Mouse (Mus musculus): ENCODE measurements around the gene Mcm2. TPM values are rescaled to one million over a fixed set of nuclear protein-coding genes. Genes with fewer than 3 reads are reported as not detected.

Gene Mcm2
- polyA plus RNA-seq, 1 experiment from 2014 or later, result 53.6 TPM

- H3K36me3 ChIP-seq (replicated peaks; ENCODE audit: insufficient read depth, low read length), result peaks cover 27% of the 10 kb centered on the region
- H3K4me3 ChIP-seq (ENCODE audit: low read depth, low read length), result peak within 1 kb of the TSS; percentile 71
- under 1% methylated on average over 55 of the region's 72 CpGs for WGBS (ENCODE audit: insufficient replicate concordance)
- H3K27ac ChIP-seq (ENCODE audit: low read depth), result peak within 1 kb of the TSS; percentile 92
- peak; percentile 91 for ATAC-seq
- peak; percentile 99 for DNase-seq
- TF ChIP-seq EP300 (IDR thresholded peaks at IDR 0.05; ENCODE audit: low read depth) (no peak), CTCF (IDR thresholded peaks at IDR 0.05; ENCODE audit: low read depth) (peak; percentile 82)
- H3K9ac ChIP-seq (replicated peaks), result peak within 1 kb of the TSS; percentile 85
- H3K9me3 ChIP-seq (ENCODE audit: low read length), result no peaks in the 10 kb centered on the region
- H3K4me1 ChIP-seq (ENCODE audit: insufficient read depth), result peaks cover 23% of the 10 kb centered on the region
- peak within 1 kb of the TSS; percentile 99 for H3K4me2 ChIP-seq (ENCODE audit: low read depth, low read length)
- no peaks in the 10 kb centered on the region for H3K27me3 ChIP-seq (ENCODE audit: insufficient read depth, low read length)
Observed at GRCm38 (mm10) chr6:88841781-88842689, 56.5 kb downstream of the Mcm2 start, which contains the start of gene Abtb1. Gene Abtb1 (minus strand): TSS chr6:88841984.

DNA sequence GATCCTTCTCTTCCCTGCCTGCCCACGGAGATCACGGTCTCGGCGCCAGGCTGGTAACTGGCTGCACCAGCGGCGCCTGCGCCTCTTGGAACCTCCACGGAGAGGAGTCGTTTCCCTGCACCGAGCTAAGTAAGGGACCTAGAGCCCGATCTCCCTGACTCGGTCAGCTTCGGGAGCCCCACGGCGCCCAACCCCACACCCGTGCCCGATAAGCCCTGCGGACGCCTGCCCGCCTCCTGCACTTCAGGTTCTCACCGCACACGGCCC, 57.1 kb downstream of the Mcm2 start:
- no peaks in the 10 kb centered on the region for H3K9me3 ChIP-seq (ENCODE audit: low read length)
- H3K36me3 ChIP-seq (replicated peaks; ENCODE audit: insufficient read depth, low read length), result peaks cover 33% of the 10 kb centered on the region
- ATAC-seq (peak; percentile 17), DNase-seq (no peak)
- WGBS (ENCODE audit: insufficient replicate concordance), result under 1% methylated on average over 22 of the region's 22 CpGs
- peaks cover 23% of the 10 kb centered on the region for H3K4me1 ChIP-seq (ENCODE audit: insufficient read depth)
- peak overlapping the region; percentile 99 for H3K4me2 ChIP-seq (ENCODE audit: low read depth, low read length)
- H3K27ac ChIP-seq (ENCODE audit: low read depth), result peak overlapping the region; percentile 92
- H3K4me3 ChIP-seq (ENCODE audit: low read depth, low read length), result peak overlapping the region; percentile 71
- peak overlapping the region; percentile 85 for H3K9ac ChIP-seq (replicated peaks)
- TF ChIP-seq CTCF (IDR thresholded peaks at IDR 0.05; ENCODE audit: low read depth) (no peak), EP300 (IDR thresholded peaks at IDR 0.05; ENCODE audit: low read depth) (no peak)
- H3K27me3 ChIP-seq (ENCODE audit: insufficient read depth, low read length), result no peaks in the 10 kb centered on the region

- peak overlapping the region; percentile 92 for H3K27ac ChIP-seq (ENCODE audit: low read depth)
- H3K9me3 ChIP-seq (ENCODE audit: low read length), result no peaks in the 10 kb centered on the region
- WGBS (ENCODE audit: insufficient replicate concordance), result 48% methylated on average over 9 of the region's 9 CpGs
- TF ChIP-seq EP300 (IDR thresholded peaks at IDR 0.05; ENCODE audit: low read depth), result no peak
- peak overlapping the region; percentile 85 for H3K9ac ChIP-seq (replicated peaks)
- DNase-seq (no peak), ATAC-seq (no peak)
- H3K4me2 ChIP-seq (ENCODE audit: low read depth, low read length), result peak overlapping the region; percentile 99
- peaks cover 38% of the 10 kb centered on the region for H3K36me3 ChIP-seq (replicated peaks; ENCODE audit: insufficient read depth, low read length)
- peak overlapping the region; percentile 71 for H3K4me3 ChIP-seq (ENCODE audit: low read depth, low read length)
- peaks cover 24% of the 10 kb centered on the region for H3K4me1 ChIP-seq (ENCODE audit: insufficient read depth)
- no peaks in the 10 kb centered on the region for H3K27me3 ChIP-seq (ENCODE audit: insufficient read depth, low read length)
Observed at GRCm38 (mm10) chr6:88840791-88841513, 57.6 kb downstream of the Mcm2 start.

DNA sequence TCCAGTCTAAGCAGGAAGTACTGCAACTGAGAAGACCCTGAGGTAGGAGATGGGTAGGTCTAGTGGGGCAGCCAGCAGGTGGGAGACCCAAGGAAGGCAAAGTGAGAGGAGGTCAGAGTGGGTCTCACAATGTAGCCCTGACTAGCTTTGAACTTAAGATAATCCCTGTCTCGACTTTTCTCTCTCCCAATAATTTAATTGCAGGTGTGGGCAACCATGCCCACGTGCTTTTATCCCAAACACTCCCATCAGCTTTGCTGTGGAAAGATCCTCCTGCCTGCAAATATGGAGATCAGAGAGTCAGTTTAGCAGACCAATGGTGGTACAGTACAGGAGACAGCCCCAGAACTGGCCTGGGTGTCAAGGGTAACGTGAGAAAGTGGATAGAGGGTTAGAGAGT, 58.4 kb downstream of the Mcm2 start:
- Histone ChIP-seq H3K36me3 (replicated peaks; ENCODE audit: insufficient read depth, low read length) (peaks cover 40% of the 10 kb centered on the region), H3K9me3 (ENCODE audit: low read length) (no peaks in the 10 kb centered on the region), H3K4me3 (ENCODE audit: low read depth, low read length) (peak overlapping the region; percentile 71), H3K9ac (replicated peaks) (0 out of 2 replicates have a peak overlapping the region, but pooled peaks have one; percentile 85), H3K4me1 (ENCODE audit: insufficient read depth) (peaks cover 31% of the 10 kb centered on the region), H3K27me3 (ENCODE audit: insufficient read depth, low read length) (no peaks in the 10 kb centered on the region), H3K27ac (ENCODE audit: low read depth) (no peak overlapping the region), H3K4me2 (ENCODE audit: low read depth, low read length) (peak overlapping the region; percentile 99)
- TF ChIP-seq EP300 (IDR thresholded peaks at IDR 0.05; ENCODE audit: low read depth), result no peak
- no peak for TF ChIP-seq CTCF (IDR thresholded peaks at IDR 0.05; ENCODE audit: low read depth)
- 78% methylated on average over 3 of the region's 3 CpGs for WGBS (ENCODE audit: insufficient replicate concordance)
- no peak for ATAC-seq
- no peak for DNase-seq

GRCm38 (mm10) chr6:88839135-88839970, 59.2 kb downstream of the Mcm2 start:
- peaks cover 40% of the 10 kb centered on the region for H3K4me1 ChIP-seq (ENCODE audit: insufficient read depth)
- no peak overlapping the region for H3K27ac ChIP-seq (ENCODE audit: low read depth)
- no peak overlapping the region for H3K4me3 ChIP-seq (ENCODE audit: low read depth, low read length)
- peak overlapping the region; percentile 99; the same call in 1 of the 2 replicates for H3K4me2 ChIP-seq (ENCODE audit: low read depth, low read length)
- TF ChIP-seq EP300 (IDR thresholded peaks at IDR 0.05; ENCODE audit: low read depth) (no peak), CTCF (IDR thresholded peaks at IDR 0.05; ENCODE audit: low read depth) (no peak)
- 89% methylated on average over 26 of the region's 26 CpGs for WGBS (ENCODE audit: insufficient replicate concordance)
- H3K36me3 ChIP-seq (replicated peaks; ENCODE audit: insufficient read depth, low read length), result peaks cover 40% of the 10 kb centered on the region
- ATAC-seq, result no peak
- no peak for DNase-seq
- H3K27me3 ChIP-seq (ENCODE audit: insufficient read depth, low read length), result no peaks in the 10 kb centered on the region
- no peak overlapping the region for H3K9ac ChIP-seq (replicated peaks)
- no peaks in the 10 kb centered on the region for H3K9me3 ChIP-seq (ENCODE audit: low read length)
